Mouse (Mus musculus) heart, embryonic 14.5 days (tissue): Measurements from ENCODE around the gene Ints11. TPM values are rescaled to one million over a fixed set of nuclear protein-coding genes. Genes with fewer than 3 reads are reported as not detected.

Source experiments
- ATAC-seq: fragments of 200-750 bp; cut with Nextera tagmentation; 2 replicates; pipeline ENCODE4 v1.8.0; 2017; ENCODE audit warnings: low read depth, moderate TSS enrichment; ENCODE audit not compliant: insufficient number of reproducible peaks, insufficient read depth, low FRiP score
- H3K27ac ChIP-seq, 2 experiments: fragments of 200-500 bp in 1 of 2; fragments of 300-500 bp in 1 of 2; sonication (generic) in 1 of 2; replicated peaks in 1 of 2; 2 replicates each; pipeline ENCODE4 v1.5.1; 2012 to 2014; ENCODE audit warnings: low read depth in 2 of 2, low read length in 2 of 2, control low read depth in 1 of 2, mild to moderate bottlenecking in 1 of 2, mixed read lengths in 1 of 2; ENCODE audit not compliant: control insufficient read depth in 1 of 2, insufficient read depth in 1 of 2
- H3K27me3 ChIP-seq: fragments of 300-500 bp; sonication (generic); 2 replicates; pipeline ENCODE4 v1.6.1; 2014; ENCODE audit warnings: mild to moderate bottlenecking, low read length, control low read depth; ENCODE audit not compliant: control insufficient read depth, insufficient read depth
- H3K36me3 ChIP-seq: fragments of 300-500 bp; sonication (generic); 2 replicates; pipeline ENCODE4 v1.6.1; 2014; ENCODE audit warnings: mild to moderate bottlenecking, control low read depth, low read length, mixed read lengths; ENCODE audit not compliant: control insufficient read depth, insufficient read depth
- H3K4me1 ChIP-seq, 2 experiments: fragments of 200-500 bp in 1 of 2; fragments of 300-500 bp in 1 of 2; sonication (generic) in 1 of 2; 2 replicates each; pipeline ENCODE4 v1.6.1; 2012 to 2014; ENCODE audit warnings: low read length in 2 of 2, control low read depth in 1 of 2, mixed read lengths in 1 of 2; ENCODE audit not compliant: control insufficient read depth in 2 of 2, insufficient read depth in 2 of 2
- H3K4me2 ChIP-seq: fragments of 300-500 bp; sonication (generic); 2 replicates; pipeline ENCODE4 v1.6.1; 2014; ENCODE audit warnings: mild to moderate bottlenecking, low read length
- H3K4me3 ChIP-seq, 2 experiments: fragments of 200-500 bp in 1 of 2; fragments of 300-500 bp in 1 of 2; sonication (generic) in 1 of 2; 2 replicates each; pipeline ENCODE4 v1.5.1; 2012 to 2014; ENCODE audit warnings: low read length in 2 of 2, mild to moderate bottlenecking in 2 of 2, control low read depth in 1 of 2, low read depth in 1 of 2, moderate library complexity in 1 of 2; ENCODE audit not compliant: control insufficient read depth in 1 of 2, insufficient read depth in 1 of 2
- H3K9ac ChIP-seq: fragments of 300-500 bp; sonication (generic); 2 replicates; pipeline ENCODE4 v1.6.1; 2014; ENCODE audit warnings: mild to moderate bottlenecking, low read length
- H3K9me3 ChIP-seq: fragments of 300-500 bp; sonication (generic); 2 replicates; pipeline ENCODE4 v1.6.1; 2016; ENCODE audit warnings: low read length, control low read depth; ENCODE audit not compliant: control insufficient read depth
- WGBS: fragments of 180-500 bp; shearing (Covaris S2); extraction: QIAGEN DNeasy Blood & Tissue Kit; methylation state at CpG from one replicate; pipeline ENCODE4 v1.1.7; 2014; 5-methylcytosine and 5-hydroxymethylcytosine counted together
- polyA plus RNA-seq: library from polyadenylated mRNA; unstranded; fragments of >200 nt; fragmentation: Nextera tagmentation; extraction: Ambion mirVana; gene quantifications from 2 replicates; pipeline ENCODE4 v1.2.1, GENCODE M21; 2014

Ints11 gene
- polyA plus RNA-seq, 1 experiment from 2014 or later: 38.5 TPM

DNA sequence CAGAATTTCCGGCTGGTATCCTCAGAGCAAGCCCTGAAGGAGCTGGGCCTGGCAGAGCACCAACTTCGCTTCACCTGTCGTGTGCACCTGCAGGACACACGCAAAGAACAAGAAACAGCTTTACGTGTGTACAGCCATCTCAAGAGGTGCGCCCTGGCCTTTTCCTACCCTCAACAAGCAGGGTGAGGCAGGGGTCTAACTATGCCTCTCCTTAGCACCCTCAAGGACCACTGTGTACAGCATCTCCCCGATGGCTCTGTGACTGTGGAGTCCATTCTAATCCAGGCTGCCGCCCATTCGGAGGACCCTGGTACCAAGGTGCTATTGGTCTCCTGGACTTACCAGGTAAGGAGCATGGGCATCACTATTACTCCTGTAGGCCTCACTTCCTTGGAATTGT is 18.8 kb downstream of the Ints11 start:
- Histone ChIP-seq H3K36me3 (peaks cover 58% of the 10 kb centered on the region), H3K27me3 (no peaks in the 10 kb centered on the region), H3K4me3 (no peak overlapping the region), H3K4me1 (peaks cover 9 to 21% of the 10 kb centered on the region in 2 experiments), H3K27ac (no peak overlapping the region), H3K4me2 (no peak overlapping the region), H3K9ac (no peak overlapping the region), H3K9me3 (no peaks in the 10 kb centered on the region)
- WGBS: 92% methylated on average over 9 of the region's 9 CpGs
- ATAC-seq: no peak

DNA sequence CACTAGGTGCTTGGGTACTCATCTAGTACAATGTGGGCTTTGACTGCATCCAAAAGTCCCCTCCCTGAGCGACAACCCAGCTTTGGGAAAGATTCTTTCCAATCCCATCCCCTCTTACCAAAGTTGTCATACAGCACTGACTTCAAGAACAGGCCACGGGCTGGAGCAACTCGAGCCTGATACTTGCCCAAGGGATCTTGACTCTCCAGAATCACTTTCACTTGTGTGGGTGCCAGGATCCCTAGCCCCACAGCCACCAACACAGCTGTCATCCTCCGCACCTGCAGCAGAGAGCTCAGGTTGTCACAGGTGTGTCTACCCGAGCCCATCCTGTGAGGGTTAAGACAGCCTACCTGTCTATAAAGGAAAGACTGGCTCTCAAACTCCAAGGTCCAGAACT is 20.0 kb downstream of the Ints11 start:
- Histone ChIP-seq H3K36me3 (peaks cover 53% of the 10 kb centered on the region), H3K9me3 (no peaks in the 10 kb centered on the region), H3K4me2 (no peak overlapping the region), H3K9ac (no peak overlapping the region), H3K27ac (no peak overlapping the region), H3K4me3 (no peak overlapping the region), H3K4me1 (peaks cover 12 to 28% of the 10 kb centered on the region in 2 experiments), H3K27me3 (no peaks in the 10 kb centered on the region)
- WGBS: 79% methylated on average over 5 of the region's 5 CpGs
- ATAC-seq: no peak

DNA sequence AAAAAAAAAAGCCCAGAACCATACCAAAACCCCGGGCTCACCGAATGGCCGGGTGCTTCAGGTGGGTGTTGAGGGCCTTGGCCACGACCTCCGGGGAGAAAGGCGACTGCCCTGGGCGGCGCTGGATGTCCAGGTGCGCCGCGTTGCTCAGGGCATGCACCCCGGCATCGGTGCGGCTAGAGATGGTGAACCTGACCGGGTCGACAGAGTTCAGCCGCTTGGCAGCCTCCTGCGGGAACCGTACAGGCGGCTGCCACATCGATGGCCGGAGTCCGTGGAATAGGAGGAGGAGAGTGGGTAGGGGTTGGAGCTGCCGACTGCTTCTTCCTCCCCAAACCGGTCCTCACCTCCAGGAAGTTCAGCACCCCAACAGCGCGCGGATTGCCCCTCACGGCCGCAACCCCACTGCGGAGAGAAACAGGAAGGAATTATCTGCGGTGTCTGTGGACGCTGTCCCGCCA is 21.7 kb downstream of the Ints11 start:
- ATAC-seq: no peak
- Histone ChIP-seq H3K9ac (peak overlapping the region; percentile 90), H3K4me1 (peaks cover 20 to 40% of the 10 kb centered on the region in 2 experiments), H3K27me3 (no peaks in the 10 kb centered on the region), H3K9me3 (no peaks in the 10 kb centered on the region), H3K4me2 (peak overlapping the region; percentile 99), H3K27ac (no peak overlapping the region), H3K4me3 (peak overlapping the region; percentile 72 to 91), H3K36me3 (peaks cover 41% of the 10 kb centered on the region)
- WGBS: under 1% methylated on average over 34 of the region's 34 CpGs

DNA sequence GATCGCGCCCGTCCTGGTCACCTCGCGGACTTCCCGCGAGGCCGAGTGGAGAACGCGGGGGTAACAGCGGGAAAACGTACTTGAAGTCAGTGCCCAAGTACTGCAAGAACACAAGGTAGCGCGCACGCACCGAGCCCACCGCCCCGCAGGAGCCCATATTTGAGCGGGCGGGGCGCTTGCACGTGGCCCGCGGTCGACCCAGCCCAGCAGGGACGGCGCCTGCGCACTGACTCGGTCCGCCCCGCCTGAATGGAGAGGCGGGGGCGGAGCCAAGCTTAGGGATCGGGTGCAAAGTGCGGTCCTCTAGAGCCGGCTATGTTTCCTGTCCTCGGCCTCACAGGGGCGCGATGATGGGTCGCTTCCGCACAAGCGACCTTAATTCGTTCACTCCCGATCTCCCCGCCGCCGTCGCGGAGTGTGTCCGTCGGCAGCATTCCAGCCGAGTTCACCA is 22.2 kb downstream of the Ints11 start, which contains the start of the genes Pusl1 and Acap3:
Gene Pusl1, minus strand, starts transcription at position 231 of the 451 bp plus-strand sequence.
Gene Acap3, plus strand, starts transcription at position 272 of the 451 bp plus-strand sequence.
- H3K4me3 ChIP-seq: peak within 1 kb of the TSS; percentile 72 to 91
- peak within 1 kb of the TSS; percentile 94 to 99 for H3K27ac ChIP-seq
- no peaks in the 10 kb centered on the region for H3K27me3 ChIP-seq
- H3K4me2 ChIP-seq: peak within 1 kb of the TSS; percentile 99
- peak; percentile 86 for ATAC-seq
- no peaks in the 10 kb centered on the region for H3K9me3 ChIP-seq
- H3K9ac ChIP-seq: peak within 1 kb of the TSS; percentile 90
- WGBS: under 1% methylated on average over 52 of the region's 52 CpGs
- H3K4me1 ChIP-seq: peaks cover 20 to 40% of the 10 kb centered on the region in 2 experiments
- peaks cover 38% of the 10 kb centered on the region for H3K36me3 ChIP-seq

DNA sequence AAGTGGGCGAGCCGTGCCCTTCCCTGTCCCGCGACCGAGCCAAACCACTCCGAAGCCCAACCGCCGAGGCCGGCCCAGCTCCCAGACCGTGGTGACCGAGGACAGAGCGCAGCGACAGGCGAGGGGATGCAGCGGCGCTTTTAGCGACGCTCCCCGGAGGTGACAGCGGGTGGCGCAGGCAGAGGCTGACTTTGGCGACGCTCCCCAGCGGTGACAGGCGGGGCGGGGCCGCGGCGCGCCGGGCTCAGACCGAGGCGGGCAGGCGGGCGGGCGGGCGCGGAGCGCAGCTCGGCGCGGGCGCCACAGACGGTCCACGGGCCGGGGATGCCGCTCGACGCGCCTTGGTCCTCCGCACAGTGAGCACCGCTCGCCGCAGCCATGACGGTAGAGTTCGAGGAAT is 22.7 kb downstream of the Ints11 start:
- peak overlapping the region; percentile 94 to 99 for H3K27ac ChIP-seq
- ATAC-seq: peak; percentile 87
- H3K4me3 ChIP-seq: peak overlapping the region; percentile 72 to 91
- H3K36me3 ChIP-seq: peaks cover 38% of the 10 kb centered on the region
- H3K27me3 ChIP-seq: no peaks in the 10 kb centered on the region
- peaks cover 20 to 40% of the 10 kb centered on the region in 2 experiments for H3K4me1 ChIP-seq
- peak overlapping the region; percentile 99 for H3K4me2 ChIP-seq
- under 1% methylated on average over 40 of the region's 56 CpGs for WGBS
- peak overlapping the region; percentile 90 for H3K9ac ChIP-seq
- H3K9me3 ChIP-seq: no peaks in the 10 kb centered on the region

DNA sequence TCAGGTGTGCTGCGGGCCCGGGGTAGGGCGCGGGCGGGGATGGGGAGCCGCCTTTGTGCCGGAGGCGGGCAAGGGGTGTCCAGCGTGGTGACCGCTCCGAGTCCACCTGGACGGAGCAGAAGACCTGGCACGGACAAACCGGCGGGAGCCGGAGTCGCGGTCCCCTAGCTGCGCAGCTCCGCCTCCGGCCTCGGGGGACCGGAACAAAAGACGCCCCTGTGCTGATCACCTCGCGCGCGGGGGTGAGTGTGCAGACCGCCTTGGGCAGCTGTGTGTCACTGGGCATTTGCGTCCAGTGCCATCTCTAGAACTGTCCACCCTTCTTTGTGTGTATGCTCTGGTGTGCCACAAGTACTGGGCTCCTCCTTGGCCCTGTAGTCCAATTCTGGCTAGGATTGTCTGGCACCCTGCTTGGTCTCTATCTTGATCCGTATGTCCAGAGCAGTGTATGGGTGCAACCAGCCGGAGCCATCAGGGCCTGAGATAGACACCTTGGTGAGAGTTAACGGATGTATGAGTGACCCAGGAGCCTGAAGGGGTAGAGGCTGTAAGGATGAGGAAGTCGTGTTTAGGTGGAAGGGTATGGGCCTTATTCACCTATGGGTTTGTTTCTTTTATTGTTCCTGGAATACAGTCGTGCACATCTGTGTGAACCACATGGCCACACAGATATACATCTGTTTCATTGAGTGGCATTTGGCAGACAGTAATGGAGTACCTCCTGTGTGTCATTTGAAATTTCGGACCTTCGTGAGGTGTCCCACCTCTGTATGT is 23.3 kb downstream of the Ints11 start:
- 6% methylated on average over 37 of the region's 37 CpGs for WGBS
- H3K27me3 ChIP-seq: no peaks in the 10 kb centered on the region
- no peak; the same call in none of the 2 replicates for ATAC-seq
- peaks cover 32% of the 10 kb centered on the region for H3K36me3 ChIP-seq
- H3K9ac ChIP-seq: peak overlapping the region; percentile 90
- H3K27ac ChIP-seq: peak overlapping the region in 1 of 2 experiments; percentile 99; a peak in 2 of 4 replicates
- no peaks in the 10 kb centered on the region for H3K9me3 ChIP-seq
- H3K4me1 ChIP-seq: peaks cover 20 to 40% of the 10 kb centered on the region in 2 experiments
- H3K4me3 ChIP-seq: peak overlapping the region; percentile 72 to 91
- peak overlapping the region; percentile 99 for H3K4me2 ChIP-seq

DNA sequence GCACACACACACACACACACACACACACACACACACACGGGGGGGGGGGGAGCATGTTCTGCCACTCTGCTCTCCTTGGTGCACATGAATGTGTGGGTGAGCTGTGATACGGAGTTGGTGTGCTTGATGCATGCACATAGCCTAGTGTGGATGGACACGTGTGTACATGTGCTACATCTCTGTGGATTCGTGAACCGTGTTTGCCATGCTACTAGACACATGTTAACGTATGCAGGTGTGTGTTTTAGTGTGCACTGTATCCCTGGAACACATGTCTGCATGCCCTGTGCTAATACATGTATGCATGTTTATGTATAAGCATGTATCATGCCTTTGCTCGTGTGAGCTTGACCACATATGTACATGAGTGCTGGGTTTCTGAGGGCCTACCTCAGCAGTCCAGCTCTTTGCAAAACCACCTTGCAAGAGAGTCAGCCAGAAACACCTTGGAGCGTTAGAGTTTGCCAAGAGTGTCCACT is 23.9 kb downstream of the Ints11 start:
- Histone ChIP-seq H3K4me2 (peak overlapping the region; percentile 99), H3K9me3 (no peaks in the 10 kb centered on the region), H3K4me3 (peak overlapping the region; percentile 72 to 91), H3K36me3 (peaks cover 28% of the 10 kb centered on the region), H3K9ac (peak overlapping the region; percentile 90; the same call in 1 of the 2 replicates), H3K27ac (no peak overlapping the region), H3K4me1 (peaks cover 20 to 40% of the 10 kb centered on the region in 2 experiments), H3K27me3 (no peaks in the 10 kb centered on the region)
- ATAC-seq: no peak
- WGBS: 73% methylated on average over 8 of the region's 8 CpGs
